Mouse (Mus musculus) right cerebral cortex, postnatal 25 days (tissue): ENCODE results near the gene Pde4a.
"Not testable (repeated sequence)": the region's sequence is repeated elsewhere in the genome, so short reads cannot be mapped to it uniquely, and the experiment has no call there.

Source experiments
- DNase-seq: peaks from one replicate; pipeline ENCODE4 v3.0.0; 2022

The Pde4a gene

GRCm38 (mm10) chr9:21249629-21250508 is 84.4 kb downstream of the Pde4a start:
- no peak for DNase-seq

DNA sequence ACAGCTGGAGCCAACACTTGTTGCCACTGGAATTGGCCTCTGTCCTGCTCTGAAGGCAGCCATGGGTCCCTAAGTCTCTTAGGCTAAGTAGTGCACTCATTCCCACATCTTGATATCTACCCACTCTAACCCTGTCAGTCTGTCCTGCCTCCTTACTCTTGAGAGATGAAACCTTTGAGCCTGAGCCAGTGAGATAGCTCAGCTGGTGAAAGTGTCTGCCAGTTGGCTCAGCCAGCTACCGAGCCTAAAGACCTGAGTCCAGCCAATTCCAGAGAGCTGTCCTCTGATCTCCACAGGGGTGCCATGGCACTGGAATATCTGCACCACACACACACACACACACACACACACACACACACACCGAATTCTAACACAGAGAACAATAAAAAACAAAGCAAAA is 85.0 kb downstream of the Pde4a start:
- no peak for DNase-seq

DNA sequence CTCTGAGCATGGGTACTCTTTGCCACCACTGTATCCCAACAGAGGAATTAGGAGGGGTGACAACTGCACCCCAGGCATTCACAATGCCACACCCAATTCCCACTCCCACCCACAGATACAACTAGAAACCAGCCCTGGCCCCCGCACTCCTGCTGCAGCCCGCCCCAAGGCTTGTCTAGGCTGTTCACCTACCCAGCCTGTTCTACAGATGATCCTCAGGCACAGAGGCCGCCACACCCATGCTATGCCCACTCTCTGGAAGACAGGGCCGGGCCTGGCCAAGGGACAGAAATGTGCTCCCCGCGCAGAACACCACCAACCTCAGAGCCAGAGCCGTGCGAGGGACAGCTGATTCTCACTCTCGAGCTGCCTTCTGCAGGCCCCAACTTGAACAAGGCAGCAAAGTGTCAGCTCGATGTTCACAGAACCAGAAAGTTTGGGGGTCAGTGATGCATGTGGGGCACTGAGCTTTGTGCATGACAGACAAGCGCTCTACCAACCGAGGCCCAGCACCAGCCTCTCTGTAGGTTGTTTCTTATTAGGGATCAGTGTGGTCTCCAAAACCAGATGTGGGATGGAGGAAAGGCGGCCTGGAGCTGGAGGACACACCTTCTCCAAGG is 85.7 kb downstream of the Pde4a start:
- DNase-seq = no peak

- no peak for DNase-seq
Measured at GRCm38 (mm10) chr9:21254690-21255089, 89.2 kb downstream of the Pde4a start.

DNA sequence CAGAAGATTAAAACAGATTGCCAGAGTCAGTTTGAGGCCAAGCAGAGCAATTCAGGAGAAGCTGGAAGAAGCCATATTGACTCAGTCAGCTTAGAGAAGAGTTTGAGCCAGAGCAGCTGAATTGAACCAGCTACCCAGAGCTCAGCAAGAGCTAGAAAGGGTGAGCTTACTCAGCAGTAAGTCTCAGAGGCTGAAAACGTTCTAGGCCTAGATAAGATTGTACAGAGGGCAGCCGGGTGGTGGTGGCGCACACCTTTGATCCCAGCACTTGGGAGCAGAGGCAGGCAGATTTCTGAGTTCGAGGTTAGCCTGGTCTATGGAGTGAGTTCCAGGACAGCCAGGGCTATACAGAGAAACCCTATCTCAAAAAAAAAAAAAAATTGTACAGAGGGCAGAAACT is 90.8 kb downstream of the Pde4a start:
- DNase-seq = not testable (repeated sequence)

- DNase-seq = no peak
Measured at GRCm38 (mm10) chr9:21260491-21261040, 95.1 kb downstream of the Pde4a start.

GRCm38 (mm10) chr9:21261831-21262230 is 96.3 kb downstream of the Pde4a start:
- no peak for DNase-seq
